Mouse (Mus musculus) hindbrain, embryonic 10.5 days (tissue): ENCODE results near the gene Exosc1. TPM values are rescaled to one million over a fixed set of nuclear protein-coding genes. Genes with fewer than 3 reads are reported as not detected.

Source experiments
- DNase-seq: peaks from one replicate; pipeline ENCODE4 v3.0.0-alpha.2; 2017; ENCODE audit warnings: low spot score
- H3K27ac ChIP-seq: fragments of 300-500 bp; sonication (generic); 2 replicates; pipeline ENCODE4 v1.5.1; 2016; ENCODE audit warnings: mild to moderate bottlenecking, moderate library complexity
- H3K27me3 ChIP-seq: fragments of 300-500 bp; sonication (generic); 2 replicates; pipeline ENCODE4 v1.6.1; 2016; ENCODE audit warnings: mild to moderate bottlenecking; ENCODE audit not compliant: poor library complexity, insufficient read depth, severe bottlenecking
- H3K36me3 ChIP-seq: fragments of 300-500 bp; sonication (generic); 2 replicates; pipeline ENCODE4 v1.6.1; 2016; ENCODE audit warnings: mild to moderate bottlenecking, moderate library complexity
- H3K4me1 ChIP-seq: fragments of 300-500 bp; sonication (generic); replicated peaks from 2 replicates; pipeline ENCODE4 v1.6.1; 2016; ENCODE audit warnings: mild to moderate bottlenecking
- H3K4me3 ChIP-seq: fragments of 300-500 bp; sonication (generic); 2 replicates; pipeline ENCODE4 v1.5.1; 2016; ENCODE audit warnings: mild to moderate bottlenecking, moderate library complexity
- H3K9me3 ChIP-seq: fragments of 300-500 bp; sonication (generic); 2 replicates; pipeline ENCODE4 v1.6.1; 2016; ENCODE audit warnings: mild to moderate bottlenecking, moderate library complexity
- WGBS: fragments of 180-500 bp; shearing (Covaris S2); methylation state at CpG from one replicate; pipeline ENCODE4 v1.1.7; 2016; 5-methylcytosine and 5-hydroxymethylcytosine counted together
- polyA plus RNA-seq: library from polyadenylated mRNA; unstranded; fragments of >200 nt; fragmentation: Nextera tagmentation; extraction: Ambion mirVana; gene quantifications from 2 replicates; pipeline ENCODE4 v1.2.1, GENCODE M21; 2016

Gene Exosc1
- polyA plus RNA-seq, 1 experiment from 2014 or later: 75.5 TPM

DNA sequence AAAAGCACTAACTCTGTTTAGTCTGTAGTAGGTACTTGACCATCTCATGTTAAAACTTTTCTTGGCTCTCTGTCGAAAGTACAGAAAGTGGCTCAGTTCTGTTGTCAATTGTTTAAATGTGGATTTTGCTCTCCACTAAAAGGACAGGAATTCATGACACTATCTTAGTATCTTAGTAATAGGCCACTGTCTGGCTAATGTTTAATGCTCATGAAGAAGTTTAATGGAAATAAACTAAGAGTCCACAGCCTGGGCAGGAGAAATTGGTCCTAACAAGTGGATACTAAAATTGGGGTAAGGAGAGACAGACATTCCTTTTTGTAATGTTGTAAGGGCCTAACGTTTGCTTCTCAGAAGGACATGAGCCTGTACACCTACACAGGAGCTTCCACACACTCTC, 22.8 kb downstream of the Exosc1 start:
- Histone ChIP-seq H3K27me3 (no peaks in the 10 kb centered on the region), H3K36me3 (peaks cover 21% of the 10 kb centered on the region), H3K27ac (no peak overlapping the region; the same call in 1 of the 2 replicates), H3K4me3 (no peak overlapping the region), H3K9me3 (no peaks in the 10 kb centered on the region), H3K4me1 (peaks cover 18% of the 10 kb centered on the region)
- no peak for DNase-seq
- 85% methylated on average over 2 of the region's 2 CpGs for WGBS

DNA sequence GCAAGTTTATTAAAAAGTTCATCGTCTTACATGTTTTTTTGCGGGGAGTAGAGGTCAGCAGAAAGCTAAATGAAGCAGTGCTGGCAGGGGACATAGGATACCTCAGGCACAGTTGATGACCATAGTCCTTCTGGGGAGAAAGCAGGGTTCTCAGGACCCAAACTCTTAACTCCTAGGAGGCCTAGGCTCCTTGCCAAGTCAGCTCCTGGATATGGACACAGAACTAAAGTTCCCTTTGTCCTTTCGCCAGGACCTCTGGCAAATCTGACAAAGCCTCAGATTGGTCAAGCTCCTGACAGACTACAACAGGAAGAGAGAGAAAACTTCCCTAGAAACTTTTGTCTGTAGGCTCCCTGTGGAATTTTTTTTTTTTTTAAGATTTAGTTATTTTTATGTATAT, 24.5 kb downstream of the Exosc1 start:
- Histone ChIP-seq H3K9me3 (no peaks in the 10 kb centered on the region), H3K27me3 (no peaks in the 10 kb centered on the region), H3K36me3 (peaks cover 5% of the 10 kb centered on the region), H3K4me3 (no peak overlapping the region), H3K27ac (no peak overlapping the region), H3K4me1 (peaks cover 11% of the 10 kb centered on the region)
- WGBS: 92% methylated on average over 3 of the region's 3 CpGs
- DNase-seq: no peak

DNA sequence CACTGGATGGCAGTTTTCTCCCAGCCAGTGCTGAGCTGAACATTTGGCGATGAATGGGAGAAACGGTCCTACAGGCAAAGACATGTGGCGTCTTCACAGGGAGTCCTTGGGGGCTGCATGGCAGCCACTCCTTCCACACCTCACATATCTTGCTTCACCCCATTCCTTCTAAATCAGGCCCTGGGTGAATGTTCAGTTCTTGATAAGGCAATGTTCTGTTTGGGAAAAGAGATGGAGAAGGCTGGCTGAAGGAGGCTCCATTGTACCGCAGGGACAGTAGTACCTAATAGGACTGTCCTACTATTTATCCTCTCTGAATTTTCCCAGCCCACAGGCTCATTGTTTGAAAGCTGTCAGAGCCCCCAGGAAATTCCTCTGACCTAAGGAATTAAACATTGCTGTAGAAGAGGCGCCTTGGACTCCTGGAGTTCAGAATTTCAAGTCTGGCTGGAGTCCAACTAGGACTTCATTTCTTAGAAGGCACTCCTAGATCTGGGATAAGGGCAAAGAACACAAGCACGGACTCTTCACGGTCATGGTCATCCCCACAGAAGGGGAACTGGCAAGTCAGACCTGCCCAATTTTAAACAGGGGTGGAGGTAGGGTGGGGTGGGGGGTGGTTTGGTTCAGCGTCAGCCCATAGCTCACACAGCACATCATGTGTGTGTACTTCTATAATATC, 26.0 kb downstream of the Exosc1 start:
- H3K27me3 ChIP-seq: no peaks in the 10 kb centered on the region
- no peaks in the 10 kb centered on the region for H3K9me3 ChIP-seq
- H3K4me3 ChIP-seq: no peak overlapping the region
- no peaks in the 10 kb centered on the region for H3K36me3 ChIP-seq
- H3K27ac ChIP-seq: no peak overlapping the region
- DNase-seq: no peak
- H3K4me1 ChIP-seq: no peaks in the 10 kb centered on the region
- 59% methylated on average over 8 of the region's 8 CpGs for WGBS

DNA sequence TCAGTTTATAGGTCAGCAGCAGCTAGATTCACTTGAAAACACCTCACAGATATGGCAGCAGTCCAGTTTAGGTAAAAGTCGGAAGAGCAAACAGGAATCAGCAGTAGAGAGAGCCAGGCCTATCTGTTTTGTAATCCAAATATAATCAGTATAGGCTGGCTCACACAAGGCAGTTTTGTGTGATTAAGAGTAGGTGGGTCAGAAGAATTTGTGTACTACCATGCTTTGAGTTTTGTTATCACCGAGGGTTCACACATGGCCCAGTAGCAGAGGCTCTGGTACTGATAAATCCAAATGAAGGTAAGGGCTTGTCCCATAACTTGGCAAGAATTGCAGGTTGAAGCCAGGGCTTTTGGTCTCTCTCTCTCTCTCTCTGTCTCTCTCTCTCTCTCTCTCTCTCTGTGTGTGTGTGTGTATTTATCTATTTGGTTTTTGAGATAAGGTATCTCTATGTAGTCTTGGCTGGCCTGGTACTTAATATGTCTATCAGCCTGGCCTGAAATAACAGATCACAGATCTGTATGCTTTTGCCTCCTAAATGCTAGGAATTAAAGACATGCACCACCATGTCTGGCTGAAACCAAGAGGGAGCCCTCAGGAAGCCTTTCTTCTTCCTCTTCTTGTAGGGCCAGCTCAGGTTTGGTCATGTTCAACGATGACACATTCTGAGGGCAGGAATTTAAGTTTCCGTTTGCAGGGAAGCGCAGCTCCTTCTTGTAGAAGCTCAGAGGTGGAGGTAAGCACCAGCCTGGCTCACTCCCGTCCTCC, 26.7 kb downstream of the Exosc1 start:
- no peaks in the 10 kb centered on the region for H3K27me3 ChIP-seq
- H3K27ac ChIP-seq: no peak overlapping the region
- 65% methylated on average over 6 of the region's 6 CpGs for WGBS
- H3K36me3 ChIP-seq: no peaks in the 10 kb centered on the region
- DNase-seq: no peak
- H3K4me3 ChIP-seq: no peak overlapping the region
- no peaks in the 10 kb centered on the region for H3K9me3 ChIP-seq
- H3K4me1 ChIP-seq: no peaks in the 10 kb centered on the region

DNA sequence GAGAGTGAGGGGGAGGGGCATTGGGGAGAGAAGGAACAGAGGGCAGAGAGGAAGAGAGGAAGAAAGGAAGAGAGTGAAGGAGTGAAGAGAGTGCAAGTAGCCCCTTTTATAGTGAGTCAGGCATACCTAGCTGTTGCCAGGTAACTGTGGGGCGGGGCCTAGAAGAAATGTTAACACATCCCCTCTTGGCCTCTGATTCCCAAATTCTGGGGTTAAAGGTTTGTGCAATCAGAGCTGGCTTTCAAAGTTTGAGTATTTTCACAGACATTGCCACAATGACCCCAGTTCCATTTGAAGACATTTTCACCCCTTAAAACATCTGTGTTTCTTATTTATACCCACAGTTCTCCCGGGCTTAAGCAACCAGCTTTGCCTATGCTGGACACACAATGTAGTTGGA, 28.0 kb downstream of the Exosc1 start:
- Histone ChIP-seq H3K4me3 (no peak overlapping the region), H3K9me3 (no peaks in the 10 kb centered on the region), H3K27ac (no peak overlapping the region), H3K27me3 (no peaks in the 10 kb centered on the region), H3K4me1 (no peaks in the 10 kb centered on the region), H3K36me3 (no peaks in the 10 kb centered on the region)
- no peak for DNase-seq
- 88% methylated on average over 2 of the region's 2 CpGs for WGBS

DNA sequence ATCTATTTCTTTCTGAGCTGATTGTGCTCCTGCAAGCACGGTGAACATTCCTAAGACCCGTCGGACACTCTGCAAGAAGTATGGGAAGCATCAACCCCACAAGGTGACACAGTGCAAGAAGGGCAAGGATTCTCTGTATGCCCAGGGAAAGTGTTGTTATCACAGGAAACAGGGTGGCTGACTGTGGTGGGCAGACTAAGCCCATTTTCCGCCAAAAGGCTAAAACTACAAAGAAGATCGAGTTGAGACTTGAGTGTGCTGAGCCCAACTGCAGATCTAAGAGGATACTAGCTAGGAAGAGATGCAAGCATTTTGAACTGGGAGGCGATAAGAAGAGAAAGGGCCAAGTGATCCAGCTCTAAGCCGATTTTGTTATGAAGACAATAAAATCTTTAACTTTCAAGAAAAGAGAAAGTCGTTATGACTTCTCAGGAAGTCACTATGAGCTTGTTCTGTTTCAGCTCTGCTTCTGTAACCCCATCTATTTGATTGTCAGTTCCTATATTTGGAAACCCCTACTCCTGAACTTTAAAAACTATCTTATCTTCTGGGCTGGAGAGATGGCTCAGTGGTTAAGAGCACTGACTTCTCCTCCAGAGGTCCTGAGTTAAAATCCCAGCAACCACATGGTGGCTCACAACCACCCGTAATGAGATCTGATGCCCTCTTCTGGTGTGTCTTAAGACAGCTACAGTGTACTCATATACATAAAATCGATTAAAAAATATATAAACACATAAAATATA, 30.2 kb downstream of the Exosc1 start:
- 89% methylated on average over 10 of the region's 10 CpGs for WGBS

DNA sequence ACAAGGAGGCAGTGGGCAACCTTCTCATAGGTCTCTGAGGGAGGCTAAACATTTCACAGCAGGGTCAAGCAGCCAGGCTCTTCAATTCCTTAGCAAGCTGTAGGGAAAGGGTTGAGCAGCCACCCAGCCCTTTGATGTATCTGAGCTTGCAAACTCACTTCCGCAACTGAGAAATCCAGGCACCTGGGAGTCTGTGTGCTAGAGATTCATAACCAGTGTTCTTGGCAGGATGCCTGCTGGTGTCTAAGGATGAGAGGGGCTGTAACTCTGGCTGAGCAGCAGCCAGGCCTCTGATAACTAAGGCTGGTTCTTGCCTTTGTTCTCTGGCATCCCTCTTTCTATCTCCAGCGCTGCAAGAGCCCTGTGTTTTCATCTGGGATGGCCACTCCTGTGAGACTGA, 31.5 kb downstream of the Exosc1 start:
- H3K27me3 ChIP-seq: no peaks in the 10 kb centered on the region
- no peak overlapping the region for H3K4me3 ChIP-seq
- no peaks in the 10 kb centered on the region for H3K36me3 ChIP-seq
- no peak overlapping the region for H3K27ac ChIP-seq
- WGBS: 70% methylated on average over 2 of the region's 2 CpGs
- no peak for DNase-seq
- no peaks in the 10 kb centered on the region for H3K9me3 ChIP-seq
- H3K4me1 ChIP-seq: no peaks in the 10 kb centered on the region

More for the DNA sequence above, 30.2 kb downstream of the Exosc1 start:
- Histone ChIP-seq H3K36me3 (no peaks in the 10 kb centered on the region), H3K4me1 (no peaks in the 10 kb centered on the region), H3K4me3 (no peak overlapping the region), H3K27ac (no peak overlapping the region), H3K9me3 (no peaks in the 10 kb centered on the region), H3K27me3 (no peaks in the 10 kb centered on the region)
- DNase-seq: no peak

DNA sequence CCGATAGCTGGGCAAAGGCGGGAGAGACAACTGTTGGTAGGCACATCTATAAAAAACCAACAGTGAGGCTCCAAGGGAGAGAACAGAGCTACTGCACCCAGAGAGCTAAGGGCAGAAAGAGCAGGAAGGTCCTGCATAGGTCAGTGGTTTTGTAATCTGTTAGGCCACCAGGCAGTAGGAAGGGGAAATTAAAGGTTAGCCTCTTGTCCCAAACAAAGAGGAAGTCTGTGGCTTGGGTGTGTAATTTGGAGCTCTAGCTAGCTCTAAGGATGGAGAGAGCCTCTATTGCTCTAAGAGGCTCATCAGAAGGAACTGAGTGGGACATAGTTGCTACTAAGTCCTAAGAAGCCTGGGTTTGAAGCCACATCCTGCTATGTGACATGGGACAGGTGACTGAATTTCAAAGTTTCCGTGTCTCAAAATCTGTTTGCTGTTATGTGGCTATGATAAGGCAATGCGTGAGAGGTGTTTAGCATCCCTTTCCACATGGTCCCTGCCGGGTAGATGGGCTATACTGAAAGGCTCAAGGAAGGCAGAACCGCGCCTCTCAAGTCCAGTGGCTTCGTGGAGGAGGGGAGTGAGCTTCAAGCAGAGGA, 32.6 kb downstream of the Exosc1 start:
- no peaks in the 10 kb centered on the region for H3K9me3 ChIP-seq
- 88% methylated on average over 8 of the region's 8 CpGs for WGBS
- peaks cover 5% of the 10 kb centered on the region for H3K4me1 ChIP-seq
- H3K36me3 ChIP-seq: no peaks in the 10 kb centered on the region
- no peaks in the 10 kb centered on the region for H3K27me3 ChIP-seq
- DNase-seq: no peak
- no peak overlapping the region for H3K27ac ChIP-seq
- H3K4me3 ChIP-seq: no peak overlapping the region

DNA sequence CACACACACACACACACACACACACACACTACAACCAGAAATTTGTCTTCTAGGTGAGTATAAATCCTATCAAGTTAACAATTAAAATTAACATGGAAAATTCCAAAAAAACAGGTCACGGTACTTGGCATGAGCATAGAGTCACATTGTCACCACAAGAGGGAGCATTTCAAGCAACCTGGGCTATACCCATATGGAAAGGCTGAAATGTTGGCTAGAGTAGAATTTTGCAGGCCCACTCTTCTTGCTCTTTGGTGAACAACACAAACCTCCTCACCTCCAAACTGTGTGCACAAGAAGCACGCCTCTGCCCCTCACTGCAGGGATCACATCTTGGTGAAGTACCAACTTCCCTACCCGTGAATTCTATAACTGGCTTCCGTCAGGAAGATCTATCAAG, 34.4 kb downstream of the Exosc1 start:
- no peaks in the 10 kb centered on the region for H3K36me3 ChIP-seq
- 48% methylated on average over 4 of the region's 4 CpGs for WGBS
- peak; percentile 30 for DNase-seq
- H3K9me3 ChIP-seq: no peaks in the 10 kb centered on the region
- peaks cover 18% of the 10 kb centered on the region for H3K4me1 ChIP-seq
- no peaks in the 10 kb centered on the region for H3K27me3 ChIP-seq
- H3K27ac ChIP-seq: no peak overlapping the region
- no peak overlapping the region for H3K4me3 ChIP-seq

DNA sequence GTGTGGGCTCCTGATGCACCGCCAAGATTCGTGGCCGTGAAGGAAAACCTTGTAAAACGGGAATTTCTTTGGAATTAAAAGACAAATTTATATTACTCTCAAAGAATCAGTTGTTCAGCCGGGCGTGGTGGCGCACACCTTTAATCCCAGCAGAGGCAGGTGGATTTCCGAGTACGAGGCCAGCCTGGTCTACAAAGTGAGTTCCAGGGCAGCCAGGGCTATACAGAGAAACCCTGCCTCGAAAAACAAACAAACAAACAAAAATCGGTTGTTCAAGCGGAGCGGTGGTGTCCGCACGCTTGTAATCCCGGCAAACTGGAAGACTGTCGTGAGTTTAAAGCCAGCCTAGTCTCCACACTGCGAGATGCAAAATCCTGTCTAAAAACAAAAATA, 36.9 kb downstream of the Exosc1 start:
- H3K4me1 ChIP-seq: peaks cover 18% of the 10 kb centered on the region
- H3K27me3 ChIP-seq: no peaks in the 10 kb centered on the region
- no peaks in the 10 kb centered on the region for H3K9me3 ChIP-seq
- peaks cover 15% of the 10 kb centered on the region for H3K36me3 ChIP-seq
- DNase-seq: no peak
- H3K27ac ChIP-seq: peak overlapping the region; percentile 66
- 20% methylated on average over 18 of the region's 18 CpGs for WGBS
- H3K4me3 ChIP-seq: peak overlapping the region; percentile 85

DNA sequence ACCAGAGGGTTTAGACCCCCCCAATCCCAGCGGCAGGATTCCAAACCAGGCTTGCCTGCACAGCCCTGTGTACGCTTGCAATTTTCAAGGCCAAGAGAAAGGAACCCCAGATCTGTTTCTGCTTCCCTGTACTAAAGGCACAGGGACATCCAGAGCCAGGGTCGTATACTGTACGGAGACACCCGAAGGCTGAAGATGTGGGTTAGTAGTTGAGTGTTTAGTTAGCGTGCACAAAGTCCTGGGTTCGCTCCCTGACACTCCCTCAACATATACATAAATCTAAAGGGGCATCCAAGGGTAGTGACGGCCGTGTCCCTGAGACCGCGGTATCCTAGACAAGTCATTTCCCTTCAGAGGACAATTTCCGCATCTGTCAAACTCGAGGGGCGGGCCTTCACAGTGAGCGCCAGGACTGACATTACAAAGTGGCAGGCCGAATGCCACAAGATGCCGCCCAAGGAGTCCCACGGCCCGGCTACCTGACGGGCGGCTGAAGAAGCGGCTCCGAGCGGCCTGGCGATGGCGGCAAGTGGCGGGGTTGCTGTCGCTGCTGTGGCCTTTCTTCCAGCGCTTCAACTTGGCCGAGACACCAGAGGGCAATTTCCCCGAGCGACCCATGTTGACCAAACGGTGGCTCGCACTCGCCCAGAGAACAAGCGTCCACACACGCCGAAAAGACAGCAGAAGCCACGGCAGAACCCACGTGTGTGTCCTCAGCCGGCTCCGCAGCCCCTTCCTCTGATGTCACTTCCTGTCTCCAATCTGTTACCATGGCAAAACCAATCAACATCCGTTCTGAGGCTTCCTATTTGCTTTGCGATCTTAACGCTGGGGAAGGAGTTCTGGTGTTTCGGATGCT, 37.5 kb downstream of the Exosc1 start, which contains the start of gene Rrp12:
Gene Rrp12, minus strand, starts transcription at position 714 of the 859 bp plus-strand sequence.
- Histone ChIP-seq H3K4me1 (peaks cover 18% of the 10 kb centered on the region), H3K9me3 (no peaks in the 10 kb centered on the region), H3K36me3 (peaks cover 21% of the 10 kb centered on the region), H3K27ac (peak within 1 kb of the TSS; percentile 66), H3K4me3 (peak within 1 kb of the TSS; percentile 85), H3K27me3 (no peaks in the 10 kb centered on the region)
- peak; percentile 83 for DNase-seq
- 1% methylated on average over 46 of the region's 46 CpGs for WGBS

DNA sequence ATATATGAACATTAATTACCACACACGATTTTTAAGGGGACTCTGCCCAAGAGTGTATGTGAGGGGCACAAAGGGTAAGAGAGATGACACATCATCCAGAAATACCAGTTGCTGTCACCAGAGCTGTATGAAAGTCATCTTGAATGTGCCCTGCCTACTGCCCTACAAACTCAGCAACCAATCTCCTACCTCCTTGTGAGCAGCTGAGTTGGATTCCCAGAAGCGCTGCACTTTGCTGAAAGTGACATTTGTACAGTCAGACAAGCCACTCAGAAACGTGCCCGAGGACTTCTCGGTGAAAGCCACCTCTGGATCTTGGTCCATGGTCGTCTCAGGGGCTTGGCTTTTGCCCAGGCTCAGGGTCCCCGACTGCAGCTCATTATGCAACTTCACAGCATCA, 38.3 kb downstream of the Exosc1 start:
- WGBS: 57% methylated on average over 7 of the region's 7 CpGs
- H3K27ac ChIP-seq: no peak overlapping the region
- H3K36me3 ChIP-seq: peaks cover 29% of the 10 kb centered on the region
- H3K4me3 ChIP-seq: peak overlapping the region; percentile 85
- peaks cover 18% of the 10 kb centered on the region for H3K4me1 ChIP-seq
- no peaks in the 10 kb centered on the region for H3K9me3 ChIP-seq
- H3K27me3 ChIP-seq: no peaks in the 10 kb centered on the region
- no peak for DNase-seq
